Mouse (Mus musculus) CH12.LX (cell line): ENCODE measurements at regions not wholly inside any gene's neighbourhood (a gene's known extent, or its start where the extent isn't known, plus 50 kb on each side); places are given as distances from the start of the nearest gene placed in this dataset.

Source experiments
- DNase-seq: peaks from one replicate; pipeline ENCODE4 v3.0.0-alpha.2; 2013; ENCODE audit errors: extremely low read depth
- H3K27ac ChIP-seq: 2 replicates; pipeline ENCODE4 v1.5.1; 2012; ENCODE audit warnings: low read depth, mild to moderate bottlenecking, control low read depth, moderate library complexity; ENCODE audit not compliant: insufficient read depth
- H3K27me3 ChIP-seq: replicated peaks from 2 replicates; pipeline ENCODE3; 2012; ENCODE audit warnings: inconsistent platforms
- H3K36me3 ChIP-seq, 2 experiments: replicated peaks in 1 of 2; 2 replicates each; pipeline versions ENCODE3 to v1.6.1; 2012; ENCODE audit warnings: inconsistent platforms in 1 of 2, low read length in 1 of 2, mild to moderate bottlenecking in 1 of 2, mixed read lengths in 1 of 2, moderate library complexity in 1 of 2; ENCODE audit not compliant: control insufficient read depth in 1 of 2, insufficient read depth in 1 of 2
- H3K4me1 ChIP-seq, 2 experiments: 2 replicates each; pipeline ENCODE4 v1.6.1; 2012; ENCODE audit warnings: inconsistent platforms in 1 of 2, moderate library complexity in 1 of 2; ENCODE audit not compliant: insufficient read depth in 2 of 2, control insufficient read depth in 1 of 2
- H3K4me2 ChIP-seq: 2 replicates; pipeline ENCODE4 v1.6.1; 2012; ENCODE audit warnings: low read depth, mild to moderate bottlenecking, control low read depth; ENCODE audit not compliant: poor library complexity, insufficient read depth, severe bottlenecking
- H3K4me3 ChIP-seq, 3 experiments: fragments of 150-350 bp in 1 of 3; sonication (generic) in 1 of 3; replicated peaks in 1 of 3; 2 replicates each; pipeline versions ENCODE3 to v1.5.1; 2011 to 2012; ENCODE audit warnings: low read depth in 2 of 3, low read length in 2 of 3, mild to moderate bottlenecking in 2 of 3, moderate library complexity in 2 of 3, control low read depth in 1 of 3, improper control_type of control experiment in 1 of 3, inconsistent platforms in 1 of 3, mixed read lengths in 1 of 3; ENCODE audit not compliant: poor library complexity in 1 of 3
- H3K79me2 ChIP-seq: replicated peaks from 2 replicates; pipeline ENCODE4 v1.6.1; 2012; ENCODE audit warnings: mild to moderate bottlenecking, moderate library complexity; ENCODE audit not compliant: control insufficient read depth, poor library complexity, insufficient read depth, severe bottlenecking; ENCODE audit errors: extremely low read depth
- H3K9ac ChIP-seq: 2 replicates; pipeline ENCODE4 v1.6.1; 2012; ENCODE audit warnings: low read depth, mild to moderate bottlenecking, control low read depth, moderate library complexity; ENCODE audit not compliant: insufficient read depth
- H3K9me3 ChIP-seq: replicated peaks from 2 replicates; pipeline ENCODE3; 2012; ENCODE audit warnings: low read length, inconsistent platforms, mixed read lengths
- CHD1 ChIP-seq: IDR thresholded peaks from 2 replicates; pipeline ENCODE4 v1.6.1; 2012; ENCODE audit warnings: low read depth, low read length, improper control_type of control experiment, inconsistent platforms
- CHD2 ChIP-seq: IDR thresholded peaks from 2 replicates; pipeline ENCODE4 v1.6.1; 2011; ENCODE audit warnings: low read length, improper control_type of control experiment
- CTCF ChIP-seq, 2 experiments: IDR thresholded peaks in 1 of 2; conservative IDR thresholded peaks in 1 of 2; 2 replicates each; pipeline ENCODE4 v1.5.1; 2011 to 2012; ENCODE audit warnings: low read depth in 2 of 2, low read length in 2 of 2, improper control_type of control experiment in 1 of 2, inconsistent platforms in 1 of 2, mild to moderate bottlenecking in 1 of 2, moderate library complexity in 1 of 2
- E2F4 ChIP-seq: IDR thresholded peaks from 2 replicates; pipeline ENCODE4 v1.6.1; 2011; ENCODE audit warnings: low read depth, low read length, improper control_type of control experiment; ENCODE audit not compliant: insufficient replicate concordance
- EP300 ChIP-seq: IDR thresholded peaks from 2 replicates; pipeline ENCODE4 v1.6.1; 2011; ENCODE audit warnings: low read length, improper control_type of control experiment
- ETS1 ChIP-seq: conservative IDR thresholded peaks from 2 replicates; pipeline ENCODE4 v1.6.1; 2012; ENCODE audit warnings: low read depth, mild to moderate bottlenecking, inconsistent platforms, low read length, improper control_type of control experiment, moderate library complexity
- GABPA ChIP-seq: IDR thresholded peaks from 2 replicates; pipeline ENCODE4 v1.6.1; 2012; ENCODE audit warnings: low read depth, low read length, improper control_type of control experiment, inconsistent platforms; ENCODE audit not compliant: insufficient replicate concordance
- HCFC1 ChIP-seq: IDR thresholded peaks from 2 replicates; pipeline ENCODE4 v1.6.1; 2012; ENCODE audit warnings: low read depth, mild to moderate bottlenecking, inconsistent platforms, low read length, improper control_type of control experiment
- JUND ChIP-seq: conservative IDR thresholded peaks from 2 replicates; pipeline ENCODE4 v1.6.1; 2011; ENCODE audit warnings: low read depth, low read length, improper control_type of control experiment
- KAT2A ChIP-seq: IDR thresholded peaks from 2 replicates; pipeline ENCODE4 v1.6.1; 2012; ENCODE audit warnings: low read length, improper control_type of control experiment, inconsistent platforms; ENCODE audit not compliant: insufficient replicate concordance
- MAX ChIP-seq: IDR thresholded peaks from 2 replicates; pipeline ENCODE4 v1.6.1; 2011; ENCODE audit warnings: low read length, improper control_type of control experiment
- NELFE ChIP-seq: IDR thresholded peaks from 2 replicates; pipeline ENCODE4 v1.6.1; 2011; ENCODE audit warnings: low read depth, low read length, improper control_type of control experiment
- NRF1 ChIP-seq: IDR thresholded peaks from 2 replicates; pipeline ENCODE4 v1.6.1; 2014; ENCODE audit warnings: low read depth, mild to moderate bottlenecking, inconsistent platforms, low read length, improper control_type of control experiment, moderate library complexity
- PAX5 ChIP-seq: IDR thresholded peaks from 2 replicates; pipeline ENCODE4 v1.6.1; 2012; ENCODE audit warnings: low read length, inconsistent platforms, mixed read lengths
- POLR2A ChIP-seq: IDR thresholded peaks from 2 replicates; pipeline ENCODE4 v1.6.1; 2011; ENCODE audit warnings: low read depth, mild to moderate bottlenecking, improper control_type of control experiment, low read length
- RAD21 ChIP-seq: IDR thresholded peaks from 2 replicates; pipeline ENCODE4 v1.6.1; 2011; ENCODE audit warnings: low read depth, mild to moderate bottlenecking, low read length, improper control_type of control experiment, moderate library complexity
- RCOR1 ChIP-seq: conservative IDR thresholded peaks from 2 replicates; pipeline ENCODE4 v1.6.1; 2012; ENCODE audit warnings: low read depth, mild to moderate bottlenecking, inconsistent platforms, low read length, improper control_type of control experiment
- SIN3A ChIP-seq: IDR thresholded peaks from 2 replicates; pipeline ENCODE4 v1.6.1; 2012; ENCODE audit warnings: low read length, improper control_type of control experiment, inconsistent platforms
- SMC3 ChIP-seq: IDR thresholded peaks from 2 replicates; pipeline ENCODE4 v1.6.1; 2011; ENCODE audit warnings: low read depth, low read length, improper control_type of control experiment
- TCF12 ChIP-seq: IDR thresholded peaks from 2 replicates; pipeline ENCODE4 v1.6.1; 2014; ENCODE audit warnings: low read depth, mild to moderate bottlenecking, inconsistent platforms, low read length, improper control_type of control experiment
- UBTF ChIP-seq: IDR thresholded peaks from 2 replicates; pipeline ENCODE4 v1.6.1; 2012; ENCODE audit warnings: low read depth, mild to moderate bottlenecking, inconsistent platforms, low read length, improper control_type of control experiment, moderate library complexity
- USF2 ChIP-seq: conservative IDR thresholded peaks from 2 replicates; pipeline ENCODE4 v1.6.1; 2011; ENCODE audit warnings: low read depth, low read length, improper control_type of control experiment
- ZNF384 ChIP-seq: IDR thresholded peaks from 2 replicates; pipeline ENCODE4 v1.6.1; 2012; ENCODE audit warnings: low read depth, low read length, improper control_type of control experiment, inconsistent platforms
- dilution Hi-C: fragments of 300-500 bp; cut with MboI; formaldehyde crosslinking; loops from 2 replicates; pipeline ENCODE4 v1.14.3; 2020; ENCODE audit warnings: low sequenced_read_pairs; ENCODE audit not compliant: extremely low pct_unique_long_range_greater_than_20kb, extremely low pct_ligation_motif_present
- in situ Hi-C: fragments of 300-500 bp; cut with MboI; formaldehyde crosslinking; loops from 3 replicates; pipeline ENCODE4 v1.14.3; 2019; ENCODE audit warnings: low sequenced_read_pairs, low pct_ligation_motif_present, low pct_unique_long_range_greater_than_20kb, mixed read lengths

DNA sequence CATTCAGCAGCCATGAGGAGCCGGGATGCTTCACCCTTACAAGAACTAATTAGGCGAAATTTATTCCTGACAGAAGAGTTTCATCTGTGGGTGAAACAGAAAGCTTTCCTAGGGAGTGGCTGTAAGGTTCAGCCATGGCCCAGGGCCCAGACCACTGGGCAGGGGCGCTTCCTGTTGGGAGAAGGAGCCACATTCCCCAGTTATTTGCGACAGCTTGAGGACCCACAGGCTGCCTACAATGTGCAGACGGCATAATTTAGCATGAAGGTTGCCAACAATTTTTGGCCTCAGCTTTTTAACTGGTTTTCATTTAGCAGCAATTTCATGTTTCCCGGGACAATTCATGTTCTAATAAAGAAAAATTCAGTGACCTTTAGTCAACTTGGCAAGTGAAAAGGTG is 106.7 kb upstream of the Spag17 start:
- TF ChIP-seq ZNF384: no peak
- no peak for TF ChIP-seq ETS1
- no peak for TF ChIP-seq E2F4
- no peak for TF ChIP-seq UBTF
- Histone ChIP-seq H3K27me3 (no peaks in the 10 kb centered on the region), H3K9ac (no peak overlapping the region), H3K4me2 (no peak overlapping the region), H3K27ac (no peak overlapping the region), H3K79me2 (no peaks in the 10 kb centered on the region), H3K4me3 (no peak overlapping the region), H3K36me3 (no peaks in the 10 kb centered on the region), H3K4me1 (peaks cover 0 to 3% of the 10 kb centered on the region in 2 experiments; a peak in 1 of 4 replicates), H3K9me3 (no peaks in the 10 kb centered on the region)
- DNase-seq: no peak
- in situ Hi-C loops: no loop called here
- dilution Hi-C loops: no loop called here

DNA sequence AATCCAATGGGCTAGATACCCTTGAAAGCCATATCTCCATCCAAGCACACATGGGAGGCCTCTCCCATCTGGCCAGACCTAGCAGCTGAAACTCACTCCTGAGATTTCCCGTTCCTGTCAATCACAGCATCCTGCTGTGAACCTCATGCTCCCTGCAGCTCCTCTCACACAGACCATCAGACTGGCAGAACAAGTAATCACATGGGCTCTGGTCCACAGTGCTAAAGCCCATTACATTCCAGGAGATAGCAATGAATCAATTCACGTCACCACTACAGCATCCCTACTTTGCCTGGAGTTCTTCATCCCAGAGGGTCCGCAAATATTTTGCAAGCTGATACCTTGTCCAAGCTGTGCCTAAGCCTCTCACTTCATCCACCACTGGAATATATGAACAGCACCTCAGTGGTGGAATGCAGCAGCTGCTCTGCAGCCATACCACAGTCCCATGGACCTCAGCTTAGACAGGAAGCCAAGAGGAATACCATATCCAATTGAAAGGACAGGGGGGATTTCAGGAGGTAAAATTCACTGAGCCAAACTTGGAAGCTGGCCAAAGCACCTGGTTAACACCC is 99.2 kb upstream of the Spag17 start:
- no peak for DNase-seq
- in situ Hi-C loops: no loop called here
- TF ChIP-seq USF2 (no peak), KAT2A (no peak), ZNF384 (no peak), RCOR1 (no peak), SMC3 (no peak), NELFE (no peak), CHD1 (no peak), SIN3A (no peak), EP300 (no peak), RAD21 (no peak), POLR2A (no peak), TCF12 (no peak), NRF1 (no peak), JUND (no peak), CHD2 (no peak), GABPA (no peak), MAX (no peak), PAX5 (no peak), CTCF (conservative IDR thresholded peaks at IDR 0.05 in 1 of 2, IDR thresholded peaks at IDR 0.05 in 1 of 2; ENCODE audit: low read depth in 2 of 2, low read length in 2 of 2) (no peak), HCFC1 (no peak)
- Histone ChIP-seq H3K4me1 (no peaks in the 10 kb centered on the region), H3K4me2 (no peak overlapping the region), H3K79me2 (no peaks in the 10 kb centered on the region), H3K4me3 (no peak overlapping the region), H3K36me3 (no peaks in the 10 kb centered on the region), H3K9me3 (no peaks in the 10 kb centered on the region), H3K9ac (no peak overlapping the region), H3K27me3 (no peaks in the 10 kb centered on the region), H3K27ac (no peak overlapping the region)
- dilution Hi-C loops: no loop called here
